Mouse (Mus musculus): ENCODE results near the gene Fndc5.

Gene Fndc5

DNA sequence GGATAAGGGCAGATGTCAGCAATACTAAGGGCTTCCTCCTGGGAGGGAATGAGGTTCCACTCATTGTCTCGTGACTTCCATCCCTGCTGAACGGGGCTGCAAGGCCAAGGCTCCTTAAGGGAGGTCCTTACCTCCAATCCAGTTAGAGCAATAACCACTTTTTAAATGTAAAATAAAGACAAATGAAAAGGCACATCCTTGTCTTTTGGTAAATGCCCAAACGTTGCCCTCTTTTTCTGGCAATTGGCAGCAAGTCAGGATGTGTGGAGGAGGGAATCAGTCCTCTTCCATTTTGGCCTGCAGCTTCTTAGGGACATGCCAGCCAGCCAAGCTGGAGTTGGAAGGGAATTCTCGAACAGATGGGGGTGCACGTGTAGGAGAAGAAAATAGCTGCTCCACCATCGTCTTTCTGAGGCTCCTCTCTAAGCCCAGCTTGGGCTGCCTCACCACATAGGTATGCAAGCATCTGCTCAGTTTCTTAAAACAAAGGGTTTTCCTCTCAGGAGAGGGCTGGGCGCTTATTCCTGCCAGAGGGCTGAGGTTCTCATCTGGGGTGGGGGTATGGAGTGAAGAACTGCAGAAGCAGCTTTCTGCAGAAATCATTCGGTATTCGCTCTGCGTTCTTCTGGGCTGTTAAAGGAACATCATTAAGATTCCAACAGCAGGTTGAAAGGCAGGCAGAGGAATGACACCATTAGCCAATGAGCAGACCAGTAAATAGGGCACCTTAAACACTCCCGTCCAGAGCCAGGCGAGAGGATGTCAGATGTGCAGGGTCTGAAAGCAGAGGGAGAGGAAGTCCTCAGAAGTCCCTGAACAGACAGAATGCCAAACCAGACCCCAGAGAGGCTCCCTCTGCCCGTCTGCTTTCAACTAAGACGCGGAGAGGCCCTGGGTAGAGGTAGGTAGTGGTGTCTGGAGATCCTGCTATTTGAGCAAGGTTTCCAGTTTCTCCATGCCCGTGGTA lies 7.9 kb downstream of the Fndc5 start:
- in situ Hi-C loops (cut with MboI, MseI): no loop called here

- in situ Hi-C loops (cut with MboI, MseI): no loop called here
Observed at GRCm38 (mm10) chr4:129145411-129145810, 8.6 kb downstream of the Fndc5 start.

DNA sequence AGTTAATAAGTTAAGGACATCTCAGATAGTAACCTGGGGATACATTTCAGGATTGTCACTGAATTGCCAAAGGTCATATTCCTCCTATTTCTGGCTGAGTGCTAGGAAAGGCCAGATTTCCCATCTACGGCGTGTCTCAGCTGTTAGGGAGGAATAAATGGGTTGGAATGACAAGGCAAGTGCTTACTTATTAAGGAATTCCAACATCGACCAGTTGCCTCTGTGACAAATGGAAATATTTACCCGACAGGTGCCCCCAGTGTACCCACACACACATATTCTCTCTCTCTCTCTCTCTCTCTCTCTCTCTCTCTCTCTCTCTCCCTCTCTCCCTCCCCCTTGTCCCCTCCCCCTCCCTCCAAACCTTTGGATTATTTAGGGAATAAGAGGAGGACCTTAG lies 9.1 kb downstream of the Fndc5 start:
- in situ Hi-C loops (cut with MboI, MseI): no loop called here

GRCm38 (mm10) chr4:129146392-129146791 lies 9.6 kb downstream of the Fndc5 start:
- in situ Hi-C loops (cut with MboI, MseI): no loop called here

- in situ Hi-C loops (cut with MboI, MseI): no loop called here
Observed at GRCm38 (mm10) chr4:129147552-129148103, 10.8 kb downstream of the Fndc5 start.

- in situ Hi-C loops (cut with MboI, MseI): no loop called here
Observed at GRCm38 (mm10) chr4:129149321-129149720, 12.5 kb downstream of the Fndc5 start.

DNA sequence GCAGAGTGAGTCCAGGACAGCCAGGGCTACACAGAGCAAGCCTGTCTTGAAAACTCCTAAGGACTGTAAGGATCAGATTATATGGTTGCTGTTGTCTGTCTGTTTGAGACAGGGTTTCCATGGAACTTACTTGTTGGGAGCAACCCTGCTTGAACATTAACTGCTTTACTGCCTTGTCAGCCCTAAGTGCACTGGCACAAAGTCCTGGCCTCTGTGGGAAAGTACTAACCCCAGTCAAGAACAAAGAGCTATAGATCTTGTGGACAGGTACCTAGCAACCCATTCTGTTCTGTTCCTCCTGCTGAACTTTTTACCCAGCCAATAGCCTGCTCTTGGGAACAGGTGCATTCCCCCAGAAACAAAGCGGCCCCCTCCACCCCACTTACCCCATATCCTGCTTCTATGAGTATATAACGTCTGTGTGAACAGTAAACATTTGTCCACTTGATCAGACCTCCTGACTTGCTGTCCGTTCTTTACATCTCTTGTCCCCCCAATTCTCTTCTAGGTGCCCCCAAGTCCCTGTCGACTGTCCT lies 14.5 kb downstream of the Fndc5 start:
- in situ Hi-C loops (cut with MboI, MseI): no loop called here

DNA sequence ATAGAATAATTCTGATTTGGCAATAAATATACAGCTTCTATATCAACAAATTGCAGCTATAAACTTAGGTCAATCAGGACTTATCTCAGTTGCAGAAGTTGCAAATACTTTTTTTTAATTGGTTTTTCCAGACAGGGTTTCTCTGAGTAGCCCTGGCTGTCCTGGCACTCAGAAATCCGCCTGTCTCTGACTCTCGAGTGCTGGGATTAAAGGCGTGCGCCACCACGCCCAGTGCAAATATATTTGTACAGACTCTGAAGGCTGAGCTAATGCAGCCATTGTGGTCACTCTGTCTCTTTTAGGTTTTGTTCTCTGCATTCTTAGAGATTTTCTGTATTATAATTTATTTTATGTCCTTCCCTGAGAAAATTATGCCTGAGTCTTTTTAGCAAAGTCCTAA lies 20.7 kb downstream of the Fndc5 start:
- in situ Hi-C loops (cut with MboI, MseI): no loop called here

GRCm38 (mm10) chr4:129158549-129158948 lies 21.8 kb downstream of the Fndc5 start:
- in situ Hi-C loops (cut with MboI, MseI): no loop called here

- in situ Hi-C loops (cut with MboI, MseI): no loop called here
Observed at GRCm38 (mm10) chr4:129161076-129161475, 24.3 kb downstream of the Fndc5 start.

DNA sequence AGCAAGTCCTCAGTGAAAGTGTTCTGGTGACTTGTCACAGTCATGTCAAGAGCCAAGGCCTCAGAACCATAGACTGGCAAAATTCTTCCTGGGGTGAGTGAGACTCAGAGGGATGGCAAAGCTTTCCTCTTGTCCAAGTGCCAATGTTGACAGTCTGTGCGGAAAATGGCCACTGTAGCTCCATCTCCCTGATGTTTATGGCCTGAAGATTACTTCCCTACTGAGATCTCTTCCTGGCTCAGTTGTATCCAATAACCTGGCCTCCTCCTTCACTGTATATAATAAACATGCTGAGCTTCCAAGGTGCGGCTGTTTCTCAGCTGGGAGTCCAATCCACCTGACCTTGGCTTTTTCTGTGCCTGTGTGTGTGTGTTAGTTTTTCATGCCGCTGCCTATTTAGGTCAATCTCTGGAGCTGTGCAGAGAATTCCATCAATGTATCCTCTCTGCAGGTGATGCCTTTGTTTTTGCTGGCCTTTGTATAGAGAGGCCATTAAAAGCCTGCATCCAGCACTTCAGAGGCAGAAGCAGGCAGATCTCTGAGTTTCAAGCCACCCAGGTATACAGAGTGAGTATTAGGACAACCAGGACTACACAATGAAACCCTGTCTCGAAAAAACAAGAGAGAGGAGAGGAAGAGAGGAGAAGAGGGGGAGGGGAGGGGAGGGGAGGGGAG lies 24.9 kb downstream of the Fndc5 start:
- in situ Hi-C loops (cut with MboI, MseI): no loop called here

DNA sequence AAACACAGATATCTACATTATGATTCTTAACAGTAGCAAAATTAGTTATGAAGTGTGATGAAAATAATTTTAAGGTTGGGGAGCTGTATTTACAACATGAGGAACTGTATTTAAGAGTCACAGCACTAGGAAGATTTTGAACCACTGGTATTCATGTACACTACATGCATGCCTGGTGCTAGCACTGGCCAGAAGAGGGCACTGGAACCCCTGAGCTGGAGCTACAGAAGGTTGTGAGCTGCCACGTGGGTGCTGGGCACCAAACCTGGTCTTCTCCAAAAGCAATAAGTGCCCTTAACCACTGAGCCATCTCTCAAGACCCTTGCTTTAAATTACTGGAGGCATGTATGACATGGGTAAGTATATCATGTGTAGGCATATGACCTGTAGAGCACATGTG lies 35.7 kb downstream of the Fndc5 start:
- in situ Hi-C loops (cut with MboI, MseI): no loop called here

DNA sequence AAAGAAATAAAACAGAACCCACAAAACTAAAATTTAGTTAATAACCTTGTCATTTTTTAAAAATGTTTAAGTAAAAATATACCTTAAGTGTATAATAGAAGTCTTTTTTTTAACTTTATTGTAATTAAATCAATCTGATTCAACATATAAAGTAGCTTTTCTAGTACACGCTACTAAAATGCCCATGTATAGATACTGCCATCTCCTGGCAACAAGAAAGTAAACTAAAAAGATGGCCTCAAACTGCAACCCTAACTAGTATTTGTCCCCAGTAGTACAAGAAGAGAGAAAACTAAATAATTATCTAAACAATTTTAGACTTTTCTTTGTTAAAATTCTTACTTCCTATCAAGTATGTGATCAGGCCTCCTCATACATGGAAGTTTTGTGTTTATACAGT lies 42.8 kb downstream of the Fndc5 start:
- in situ Hi-C loops (cut with MboI, MseI): no loop called here

DNA sequence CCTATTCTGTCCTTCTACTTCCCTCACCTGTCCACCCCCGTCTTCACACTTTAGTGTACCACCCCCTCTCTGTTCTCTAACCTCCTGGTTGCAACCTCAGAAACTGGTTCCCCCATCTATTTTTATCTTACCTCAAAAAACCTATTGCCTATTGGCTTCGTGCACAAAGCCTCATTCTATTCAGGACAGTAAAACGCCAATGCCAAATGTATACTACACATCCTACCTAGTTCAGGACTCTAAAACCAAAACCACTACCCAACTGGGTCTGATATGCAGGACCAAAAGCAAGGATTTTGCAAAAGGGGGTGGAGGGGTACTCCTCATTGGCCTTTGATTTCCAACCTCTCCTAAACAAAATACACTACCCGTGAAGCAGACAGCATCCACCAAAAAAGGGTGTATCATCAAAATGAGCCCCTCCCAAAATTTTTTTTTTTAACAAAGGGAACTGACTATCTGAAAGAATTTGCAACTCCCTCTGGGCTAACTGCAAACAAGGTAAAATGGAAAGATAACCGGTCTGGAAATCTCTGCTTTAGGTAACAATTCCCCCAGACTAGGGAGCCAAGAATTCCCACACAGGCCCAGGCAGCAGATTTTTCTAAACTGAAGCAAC lies 51.4 kb downstream of the Fndc5 start:
- in situ Hi-C loops (cut with MboI, MseI): no loop called here

DNA sequence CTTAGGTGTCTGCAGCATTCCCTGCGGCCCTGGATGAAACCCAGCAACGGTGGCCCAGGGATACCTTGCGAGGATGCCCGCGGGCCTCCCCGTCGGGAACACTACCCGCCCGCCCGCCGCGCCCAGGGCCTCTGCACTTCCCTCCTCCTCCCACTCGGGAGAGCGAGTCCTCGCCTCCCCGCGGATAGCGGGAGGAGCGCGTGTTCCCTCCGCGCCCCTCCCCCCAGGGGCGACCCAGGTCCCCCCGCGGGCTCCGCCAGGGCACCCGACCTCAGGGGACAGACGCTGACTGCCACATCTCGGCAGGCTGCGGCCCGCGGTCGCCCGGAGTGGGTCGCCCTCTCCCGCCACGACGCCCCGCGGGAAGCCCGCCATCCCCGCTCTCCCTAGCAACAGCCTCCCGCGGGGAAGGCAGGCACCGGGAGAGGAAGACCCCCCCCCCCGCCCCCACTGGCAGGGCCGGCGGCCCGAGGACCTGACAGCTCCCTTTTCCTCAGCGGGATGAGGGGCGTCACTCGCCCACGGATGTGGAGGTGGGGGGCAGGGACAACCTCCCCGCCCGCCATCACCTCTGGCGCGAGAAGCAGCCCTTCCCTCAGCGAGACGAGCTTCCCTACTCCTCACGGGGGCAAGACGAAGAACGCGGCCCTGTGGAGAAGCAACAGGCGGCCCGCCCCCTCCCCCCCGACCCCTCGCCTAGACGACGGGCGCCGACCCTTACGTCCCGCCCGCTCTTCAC lies 52.2 kb downstream of the Fndc5 start:
- in situ Hi-C loops (cut with MboI, MseI): no loop called here

DNA sequence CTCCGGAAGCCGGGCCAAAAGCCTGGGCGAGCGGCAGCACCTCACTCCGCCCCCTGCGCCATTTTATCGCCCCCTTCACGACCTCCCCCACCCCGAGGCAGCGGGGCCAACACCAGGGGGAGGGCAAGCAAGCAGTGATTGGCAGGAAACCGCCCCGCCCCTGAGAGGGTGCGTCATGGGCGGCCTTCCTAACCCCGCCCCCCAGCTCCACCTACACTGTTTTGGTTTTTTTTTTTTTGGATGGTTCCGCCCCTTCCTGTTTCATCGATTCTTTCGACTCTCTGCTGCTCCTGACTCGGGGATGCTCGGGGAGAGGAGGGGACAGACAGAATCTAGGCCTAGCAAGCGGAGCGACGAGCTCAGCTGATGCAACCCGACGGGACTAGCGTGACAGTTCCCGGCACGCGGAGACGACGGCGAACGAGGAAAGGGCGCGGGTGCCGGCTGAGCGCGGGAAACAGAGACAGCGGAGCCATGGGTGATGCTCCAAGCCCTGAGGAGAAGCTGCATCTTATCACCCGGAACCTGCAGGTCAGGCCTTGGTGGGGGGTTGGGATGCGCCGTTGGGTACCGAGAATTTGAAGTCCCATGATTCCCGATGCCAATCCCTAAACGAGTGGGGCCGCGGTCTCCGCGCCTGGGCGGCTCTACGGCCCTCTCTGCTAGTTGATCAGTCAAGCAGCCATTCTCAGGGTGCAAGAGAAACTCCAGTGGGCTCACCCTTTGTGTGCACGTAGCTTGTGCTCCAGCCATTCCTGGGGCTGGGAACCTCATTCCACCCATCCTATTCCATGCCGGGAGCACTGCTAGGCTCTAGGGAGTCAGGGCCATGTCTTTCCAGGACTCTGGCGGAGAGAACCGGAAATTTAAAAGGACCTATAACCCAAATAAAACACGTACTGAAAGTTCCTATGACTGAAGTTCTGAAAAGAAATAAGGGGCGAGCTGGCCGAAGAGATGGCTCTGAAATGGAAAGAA lies 53.0 kb downstream of the Fndc5 start, which contains the start of the genes S100pbp and Yars:
Gene S100pbp, minus strand, starts transcription at position 186 of the 978 bp plus-strand sequence.
Gene Yars, plus strand, starts transcription at position 219 of the 978 bp plus-strand sequence.
- in situ Hi-C loops (cut with MboI, MseI): no loop called here

- in situ Hi-C loops (cut with MboI, MseI): no loop called here
Observed at GRCm38 (mm10) chr4:129190538-129190937, 53.7 kb downstream of the Fndc5 start.

DNA sequence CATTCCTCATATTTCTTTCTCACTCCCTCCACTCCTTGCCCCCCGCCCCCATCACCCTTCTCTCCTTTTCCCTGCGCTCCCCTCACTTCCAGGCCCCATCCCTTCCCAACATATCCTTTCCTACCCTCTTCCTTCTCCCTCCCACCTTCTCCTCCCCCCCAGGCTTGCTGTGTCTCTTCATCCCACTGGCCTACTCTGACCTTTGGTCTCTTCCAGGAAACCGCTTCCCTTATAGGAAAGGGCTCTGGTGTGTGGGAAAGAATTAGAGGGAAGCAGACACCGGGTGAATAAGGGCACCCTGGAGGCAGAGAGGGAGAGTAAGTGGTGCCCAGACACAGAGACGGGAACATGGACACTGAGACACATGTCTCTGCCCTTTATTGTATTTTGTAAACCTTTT lies 54.9 kb downstream of the Fndc5 start:
- in situ Hi-C loops (cut with MboI, MseI): no loop called here

Measured in T-helper 17 cell (primary cell).